Mouse (Mus musculus) stomach, postnatal 0 days (tissue): ENCODE data around the gene Cd22. TPM values are rescaled to one million over a fixed set of nuclear protein-coding genes. Genes with fewer than 3 reads are reported as not detected.

Experiments
- ATAC-seq: fragments of 200-750 bp; cut with Nextera tagmentation; 2 replicates; pipeline ENCODE4 v1.8.0; 2017; ENCODE audit not compliant: low FRiP score, low TSS enrichment
- DNase-seq: peaks from one replicate; pipeline ENCODE4 v3.0.0-alpha.2; 2016; ENCODE audit warnings: low spot score
- H3K27ac ChIP-seq: fragments of 300-500 bp; sonication (generic); replicated peaks from 2 replicates; pipeline ENCODE4 v1.5.1; 2014; ENCODE audit warnings: mild to moderate bottlenecking, control low read depth
- H3K27me3 ChIP-seq: fragments of 300-500 bp; sonication (generic); 2 replicates; pipeline ENCODE4 v1.6.1; 2014; ENCODE audit warnings: low read length; ENCODE audit not compliant: control insufficient read depth, insufficient read depth
- H3K36me3 ChIP-seq: fragments of 300-500 bp; sonication (generic); 2 replicates; pipeline ENCODE4 v1.6.1; 2014; ENCODE audit warnings: low read length, mixed read lengths; ENCODE audit not compliant: control insufficient read depth, insufficient read depth
- H3K4me1 ChIP-seq: fragments of 300-500 bp; sonication (generic); replicated peaks from 2 replicates; pipeline ENCODE4 v1.6.1; 2014; ENCODE audit warnings: antibody characterized with exemption; ENCODE audit not compliant: control insufficient read depth, insufficient read depth
- H3K4me2 ChIP-seq: fragments of 300-500 bp; sonication (generic); replicated peaks from 2 replicates; pipeline ENCODE4 v1.6.1; 2014; ENCODE audit warnings: low read depth, mild to moderate bottlenecking, control low read depth, moderate library complexity
- H3K4me3 ChIP-seq: fragments of 300-500 bp; sonication (generic); 2 replicates; pipeline ENCODE4 v1.5.1; 2014; ENCODE audit warnings: low read depth, low read length, control low read depth
- H3K9ac ChIP-seq: fragments of 300-500 bp; sonication (generic); 2 replicates; pipeline ENCODE4 v1.6.1; 2014; ENCODE audit warnings: mild to moderate bottlenecking, low read length, control low read depth, mixed read lengths
- H3K9me3 ChIP-seq: fragments of 300-500 bp; sonication (generic); 2 replicates; pipeline ENCODE4 v1.6.1; 2016; ENCODE audit warnings: low read length; ENCODE audit not compliant: control insufficient read depth
- CTCF ChIP-seq: IDR thresholded peaks from 2 replicates; pipeline ENCODE4 v1.5.1; 2016; ENCODE audit warnings: antibody characterized with exemption, low read depth, mild to moderate bottlenecking, moderate library complexity
- EP300 ChIP-seq: optimal IDR thresholded peaks from 2 replicates; pipeline ENCODE3; 2016; ENCODE audit warnings: antibody characterized with exemption
- WGBS: fragments of 180-500 bp; shearing (Covaris S2); extraction: QIAGEN DNeasy Blood & Tissue Kit; methylation state at CpG from one replicate; pipeline ENCODE4 v1.1.7; 2014; 5-methylcytosine and 5-hydroxymethylcytosine counted together
- polyA plus RNA-seq: library from polyadenylated mRNA; unstranded; fragments of >200 nt; fragmentation: Nextera tagmentation; extraction: Ambion mirVana; gene quantifications from 2 replicates; pipeline ENCODE4 v1.2.1, GENCODE M21; 2015

The Cd22 gene
- polyA plus RNA-seq, 1 experiment from 2014 or later, result 0.05 TPM

DNA sequence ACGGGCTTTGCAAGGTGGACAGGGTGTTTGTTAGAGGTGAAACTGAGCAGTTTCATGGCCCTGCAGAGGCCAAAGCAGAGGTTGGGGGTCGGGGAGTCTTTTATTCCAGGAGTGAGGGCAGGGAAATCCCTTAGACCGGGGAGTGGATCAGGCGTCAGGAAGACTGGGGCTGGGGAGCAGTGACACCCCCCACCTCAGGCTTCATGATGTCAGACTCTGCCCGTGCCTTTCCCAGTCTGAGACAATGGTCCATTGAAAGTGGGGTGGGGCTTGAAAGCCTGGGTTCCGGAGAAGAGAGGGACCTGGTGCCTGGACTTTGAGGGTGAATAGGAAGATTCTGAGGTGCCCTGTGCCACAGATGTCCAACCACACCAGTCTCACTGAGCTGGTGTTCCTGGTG is 36.6 kb upstream of the Cd22 start:
- H3K9me3 ChIP-seq, result no peaks in the 10 kb centered on the region
- no peak overlapping the region for H3K27ac ChIP-seq
- no peaks in the 10 kb centered on the region for H3K27me3 ChIP-seq
- no peak overlapping the region for H3K4me2 ChIP-seq
- no peaks in the 10 kb centered on the region for H3K36me3 ChIP-seq
- no peak for TF ChIP-seq EP300
- TF ChIP-seq CTCF, result no peak
- no peak overlapping the region for H3K4me3 ChIP-seq
- 26% methylated on average over 6 of the region's 6 CpGs for WGBS
- no peaks in the 10 kb centered on the region for H3K4me1 ChIP-seq
- no peak for ATAC-seq
- DNase-seq, result no peak
- no peak overlapping the region for H3K9ac ChIP-seq

DNA sequence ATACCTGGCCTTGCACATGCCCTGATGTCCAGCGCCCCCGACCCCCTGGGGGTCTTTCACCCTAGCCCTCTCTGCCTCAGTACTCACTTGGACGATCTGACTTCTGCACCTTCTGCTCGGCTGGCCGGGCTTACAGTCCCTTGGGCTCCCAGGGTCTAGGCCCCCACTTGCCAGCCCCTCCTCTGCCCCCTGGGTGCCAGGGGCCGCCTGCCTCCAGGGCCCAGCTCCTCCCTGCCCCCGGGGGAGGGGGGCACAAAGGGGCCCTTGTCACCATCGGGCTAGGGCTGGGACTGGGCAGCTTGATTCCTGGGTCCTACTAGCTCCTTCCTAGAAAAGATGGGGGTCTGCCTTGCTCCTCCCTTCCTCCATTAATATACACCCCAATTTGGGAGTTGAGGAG is 34.6 kb upstream of the Cd22 start, which contains the start of gene Mag:
TSS of gene Mag (minus strand) at position 142 of the 400 bp plus-strand sequence.
- Histone ChIP-seq H3K27me3 (no peaks in the 10 kb centered on the region), H3K4me3 (no peak within 1 kb of the TSS), H3K4me2 (no peak within 1 kb of the TSS), H3K36me3 (no peaks in the 10 kb centered on the region), H3K9ac (no peak within 1 kb of the TSS), H3K9me3 (no peaks in the 10 kb centered on the region), H3K4me1 (no peaks in the 10 kb centered on the region), H3K27ac (no peak within 1 kb of the TSS)
- no peak for DNase-seq
- TF ChIP-seq CTCF, result no peak
- no peak for TF ChIP-seq EP300
- WGBS, result 76% methylated on average over 8 of the region's 8 CpGs
- ATAC-seq, result no peak

DNA sequence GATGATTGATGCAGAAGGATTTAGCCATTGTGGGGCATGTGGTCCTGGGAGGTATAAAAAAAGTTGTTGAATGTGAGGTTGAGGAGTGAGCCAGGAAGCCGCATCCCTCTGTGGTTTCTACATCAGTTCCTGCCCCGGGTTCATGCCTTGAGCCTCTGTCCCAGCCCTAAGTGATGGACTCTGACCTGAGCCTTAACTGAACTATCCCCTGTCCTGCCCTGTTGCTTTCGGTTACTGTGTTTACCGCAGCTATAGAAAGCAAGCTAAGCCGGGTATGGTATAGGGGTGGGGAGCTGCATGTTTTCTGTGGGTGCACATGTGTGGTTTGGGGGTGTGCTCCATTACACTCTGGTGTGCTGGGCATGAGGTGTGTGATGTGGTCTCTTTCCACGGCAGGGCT is 29.6 kb upstream of the Cd22 start:
- DNase-seq (no peak), ATAC-seq (no peak)
- TF ChIP-seq CTCF (no peak), EP300 (no peak)
- Histone ChIP-seq H3K9me3 (no peaks in the 10 kb centered on the region), H3K36me3 (no peaks in the 10 kb centered on the region), H3K4me3 (no peak overlapping the region), H3K4me2 (no peak overlapping the region), H3K27me3 (no peaks in the 10 kb centered on the region), H3K9ac (no peak overlapping the region), H3K4me1 (no peaks in the 10 kb centered on the region; the same call in 1 of the 2 replicates), H3K27ac (no peak overlapping the region)
- 71% methylated on average over 6 of the region's 6 CpGs for WGBS

DNA sequence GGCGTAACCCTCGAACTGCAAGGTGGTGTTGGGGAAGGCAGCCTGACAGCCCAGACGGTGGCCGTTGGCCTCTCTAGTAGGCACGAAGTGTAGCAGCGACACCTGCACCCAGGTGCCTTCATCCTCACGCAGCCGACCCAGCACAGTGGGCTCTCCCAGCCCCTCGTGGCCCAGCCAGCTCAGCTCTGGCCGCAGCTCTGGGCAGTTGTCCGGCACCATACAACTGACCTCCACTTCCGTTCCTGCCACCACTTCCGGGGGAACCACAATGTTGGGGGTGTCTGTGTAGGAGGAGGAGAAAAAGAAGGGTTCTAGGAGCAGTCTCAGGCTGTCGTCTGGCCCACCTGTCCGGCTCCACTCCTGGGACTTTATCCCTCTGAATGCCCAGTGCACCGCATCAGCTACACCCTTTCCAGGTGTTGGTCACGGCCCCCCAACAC is 28.9 kb upstream of the Cd22 start:
- Histone ChIP-seq H3K9me3 (no peaks in the 10 kb centered on the region), H3K27ac (no peak overlapping the region), H3K36me3 (no peaks in the 10 kb centered on the region), H3K9ac (0 out of 2 replicates have a peak overlapping the region, but pooled peaks have one; percentile 13), H3K4me2 (peak overlapping the region; percentile 45), H3K4me3 (no peak overlapping the region), H3K27me3 (no peaks in the 10 kb centered on the region), H3K4me1 (no peaks in the 10 kb centered on the region; the same call in 1 of the 2 replicates)
- DNase-seq (no peak), ATAC-seq (peak; percentile 18; the same call in 1 of the 2 replicates)
- WGBS, result 21% methylated on average over 17 of the region's 17 CpGs
- TF ChIP-seq CTCF (no peak), EP300 (no peak)

DNA sequence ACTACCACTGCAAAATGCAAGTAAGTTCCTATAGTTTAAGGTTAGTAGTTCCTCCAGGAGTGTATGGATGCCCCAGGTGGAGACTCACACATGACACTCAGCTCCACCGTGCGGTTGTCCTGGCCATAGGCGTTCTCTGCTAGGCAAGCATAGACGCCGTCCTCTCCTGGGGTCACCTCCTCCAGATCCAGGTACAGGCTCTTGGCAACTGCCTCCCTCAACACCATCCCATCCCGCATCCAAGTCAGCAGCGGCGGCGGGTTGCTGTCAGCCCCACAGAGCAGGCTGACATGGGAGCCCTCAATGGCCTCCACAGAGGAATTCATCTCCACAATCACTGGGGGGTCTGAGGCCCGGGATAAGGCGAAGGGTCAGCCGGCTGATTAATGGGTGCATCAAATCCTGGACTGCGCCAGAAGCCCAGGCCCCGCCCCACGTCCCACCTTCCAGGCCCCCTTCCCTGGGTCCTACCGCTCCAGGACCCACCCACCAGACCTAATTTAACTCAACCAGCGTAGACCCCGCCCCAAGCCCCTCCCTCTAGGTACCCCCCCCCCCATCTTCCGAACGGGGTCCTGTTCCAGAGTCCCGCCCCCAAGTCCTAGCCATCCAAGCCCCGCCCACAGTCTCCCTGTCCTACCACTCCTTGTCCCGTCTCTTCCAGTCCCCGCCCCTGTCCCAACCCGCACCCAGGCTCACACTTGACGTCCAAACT is 28.3 kb upstream of the Cd22 start:
- ATAC-seq, result peak; percentile 56
- Histone ChIP-seq H3K27ac (no peak overlapping the region), H3K4me1 (no peaks in the 10 kb centered on the region; the same call in 1 of the 2 replicates), H3K4me3 (no peak overlapping the region), H3K9me3 (no peaks in the 10 kb centered on the region), H3K4me2 (peak overlapping the region; percentile 45), H3K36me3 (no peaks in the 10 kb centered on the region), H3K9ac (peak overlapping the region; percentile 13; the same call in 1 of the 2 replicates), H3K27me3 (no peaks in the 10 kb centered on the region)
- 2% methylated on average over 25 of the region's 26 CpGs for WGBS
- DNase-seq, result peak; percentile 67
- no peak; the same call in 1 of the 2 replicates for TF ChIP-seq CTCF
- TF ChIP-seq EP300, result no peak

DNA sequence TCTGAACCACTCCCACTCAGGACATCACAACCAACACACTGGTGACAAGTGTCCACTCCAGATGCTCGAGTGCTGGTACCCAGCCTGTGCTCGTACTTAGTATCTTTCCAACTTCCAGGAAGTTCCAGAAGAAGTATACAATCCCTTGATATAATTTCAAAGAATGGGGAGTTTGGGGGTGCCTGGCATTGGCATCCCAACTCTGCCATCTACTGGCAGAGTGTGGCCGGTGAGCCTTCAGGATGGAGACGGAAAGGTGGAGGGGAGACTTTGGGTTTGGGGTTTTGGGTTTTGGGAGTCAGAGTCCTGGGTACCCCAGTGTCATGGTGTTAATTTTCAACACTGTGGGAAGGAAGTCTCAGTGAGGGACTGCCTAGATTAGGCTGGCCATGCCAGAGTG is 23.9 kb upstream of the Cd22 start:
- no peak overlapping the region for H3K9ac ChIP-seq
- 31% methylated on average over 4 of the region's 4 CpGs for WGBS
- no peaks in the 10 kb centered on the region for H3K9me3 ChIP-seq
- H3K27ac ChIP-seq, result no peak overlapping the region
- H3K36me3 ChIP-seq, result no peaks in the 10 kb centered on the region
- H3K4me3 ChIP-seq, result no peak overlapping the region
- H3K27me3 ChIP-seq, result no peaks in the 10 kb centered on the region
- ATAC-seq, result no peak
- DNase-seq, result peak; percentile 42
- H3K4me1 ChIP-seq, result no peaks in the 10 kb centered on the region; the same call in 1 of the 2 replicates
- peak; percentile 72 for TF ChIP-seq CTCF
- TF ChIP-seq EP300, result no peak
- H3K4me2 ChIP-seq, result no peak overlapping the region
